Mouse (Mus musculus) frontal cortex, postnatal 10 days (tissue): ENCODE measurements around the gene Cluap1.
"Not testable (repeated sequence)": the region's sequence is repeated elsewhere in the genome, so short reads cannot be mapped to it uniquely, and the experiment has no call there.

Experiments
- DNase-seq, 2 experiments: peaks; one replicate each; pipeline ENCODE4 v3.0.0; 2022; ENCODE audit warnings: low spot score in 2 of 2, mixed read lengths in 1 of 2

The Cluap1 gene

GRCm38 (mm10) chr16:3934701-3935100 is 26.1 kb downstream of the Cluap1 start:
- DNase-seq: no peak

DNA sequence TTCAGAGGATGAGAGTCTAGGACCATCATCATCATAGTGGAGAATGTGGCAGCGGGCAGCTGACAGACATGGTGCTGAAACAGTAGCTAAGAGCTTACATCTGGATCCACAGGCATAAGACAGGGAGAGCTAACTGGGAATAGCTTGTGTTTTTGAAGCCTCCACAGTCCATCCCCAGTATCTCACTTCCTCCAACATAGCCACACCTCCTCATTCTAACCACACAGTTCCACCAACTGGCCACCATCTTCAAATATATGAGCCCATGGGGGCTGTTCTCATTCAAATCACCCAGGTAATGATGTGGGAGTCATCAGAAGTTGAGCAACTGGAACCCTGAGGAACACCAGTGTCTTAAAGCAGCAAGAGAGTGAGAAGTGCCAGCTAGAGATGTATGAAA is 42.5 kb downstream of the Cluap1 start:
- no peak for DNase-seq

- no peak for DNase-seq
Measured at GRCm38 (mm10) chr16:3956369-3956768, 47.8 kb downstream of the Cluap1 start.

DNA sequence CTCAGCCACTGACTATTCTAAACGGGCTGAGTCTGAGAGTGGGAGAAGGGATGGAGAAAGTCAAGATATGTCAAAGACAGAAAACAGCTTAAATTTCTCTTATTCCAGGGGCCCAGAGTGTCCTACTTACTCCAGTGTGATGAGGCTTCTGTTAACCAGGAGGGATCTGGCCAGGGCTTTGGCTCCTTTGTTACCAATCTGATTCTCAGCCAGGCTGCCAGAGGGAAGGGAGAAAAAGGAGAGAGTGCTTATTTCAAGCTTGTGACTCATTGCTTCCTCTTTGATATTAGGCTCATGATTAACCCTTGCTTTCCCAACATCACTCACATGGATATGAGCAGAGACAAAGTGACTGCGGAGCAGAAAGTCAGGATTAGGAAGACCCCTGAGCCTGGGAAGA is 50.7 kb downstream of the Cluap1 start:
- no peak for DNase-seq

GRCm38 (mm10) chr16:3964990-3965389 is 56.4 kb downstream of the Cluap1 start:
- DNase-seq: no peak

- no peak for DNase-seq
Measured at GRCm38 (mm10) chr16:3965534-3965933, 56.9 kb downstream of the Cluap1 start.

- not testable (repeated sequence) for DNase-seq
Measured at GRCm38 (mm10) chr16:3974456-3974855, 65.9 kb downstream of the Cluap1 start.

- no peak for DNase-seq
Measured at GRCm38 (mm10) chr16:3975658-3976057, 67.1 kb downstream of the Cluap1 start.

DNA sequence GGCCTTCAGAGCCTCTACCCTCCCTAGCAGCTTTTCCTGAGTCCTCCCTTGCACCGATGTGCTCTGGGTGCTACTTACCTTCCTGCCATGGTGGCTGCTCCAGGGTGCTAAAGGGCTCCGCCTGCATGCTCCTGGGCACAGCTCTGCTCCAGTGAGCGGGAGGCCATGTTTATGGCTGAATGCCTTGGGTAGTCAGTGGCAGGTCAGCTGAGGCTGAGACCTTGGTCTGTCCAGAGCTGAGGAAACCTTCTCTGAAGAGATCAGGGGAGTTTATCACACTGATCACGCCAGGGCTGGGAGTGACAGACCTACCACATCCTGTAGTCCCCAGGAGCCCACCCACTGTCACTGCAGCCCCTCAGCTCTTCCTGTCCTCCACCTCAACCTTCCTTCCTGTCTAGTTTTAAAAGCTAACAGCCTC is 67.7 kb downstream of the Cluap1 start, which contains the start of gene Nlrc3:
TSS of gene Nlrc3 (minus strand) at position 382 of the 421 bp plus-strand sequence.
- DNase-seq: no peak

GRCm38 (mm10) chr16:3976712-3977111 is 68.1 kb downstream of the Cluap1 start:
- DNase-seq: no peak

- no peak for DNase-seq
Measured at GRCm38 (mm10) chr16:3982173-3982572, 73.6 kb downstream of the Cluap1 start.

GRCm38 (mm10) chr16:3983146-3983700 is 74.6 kb downstream of the Cluap1 start:
- DNase-seq: no peak

- no peak for DNase-seq
Measured at GRCm38 (mm10) chr16:3988410-3988809, 79.8 kb downstream of the Cluap1 start.
